Mouse (Mus musculus): ENCODE measurements at regions not wholly inside any gene's neighbourhood (a gene's known extent, or its start where the extent isn't known, plus 50 kb on each side); places are given as distances from the start of the nearest gene placed in this dataset.

GRCm38 (mm10) chr12:118650483-118651160 lies 195.5 kb upstream of the Sp8 start:
- DNase-seq, result no peak

DNA sequence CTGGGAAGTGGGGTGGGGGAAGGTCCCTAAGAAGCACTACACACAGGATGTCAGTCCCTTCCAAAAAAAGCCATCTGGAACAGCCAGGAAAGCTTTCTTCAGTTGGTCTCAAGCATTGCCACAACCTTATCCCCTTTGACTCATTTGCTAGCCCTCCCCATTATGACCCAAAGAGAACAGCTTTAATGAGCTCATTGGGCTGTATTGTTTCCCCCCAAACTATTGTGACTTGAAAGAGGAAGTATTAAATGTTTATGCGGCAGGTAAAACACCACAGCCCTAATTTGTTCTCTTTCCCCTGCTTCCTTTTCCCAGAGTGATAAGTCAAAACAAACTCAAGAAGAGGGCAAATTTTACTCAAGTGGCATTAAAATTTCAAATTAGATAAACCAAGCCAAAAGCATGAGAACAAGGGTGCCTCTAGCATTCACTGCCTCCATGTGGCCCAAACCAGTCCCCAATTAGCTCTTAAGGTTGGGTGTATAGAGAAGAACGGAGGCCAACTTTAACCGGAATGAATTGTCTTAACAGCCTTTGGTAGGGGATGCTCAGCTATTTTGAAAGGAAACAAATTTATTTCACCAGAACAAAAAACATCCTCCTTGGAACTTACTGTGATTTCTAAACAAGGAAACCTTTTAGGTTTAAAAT lies 196.7 kb upstream of the Sp8 start:
- no peak for DNase-seq

DNA sequence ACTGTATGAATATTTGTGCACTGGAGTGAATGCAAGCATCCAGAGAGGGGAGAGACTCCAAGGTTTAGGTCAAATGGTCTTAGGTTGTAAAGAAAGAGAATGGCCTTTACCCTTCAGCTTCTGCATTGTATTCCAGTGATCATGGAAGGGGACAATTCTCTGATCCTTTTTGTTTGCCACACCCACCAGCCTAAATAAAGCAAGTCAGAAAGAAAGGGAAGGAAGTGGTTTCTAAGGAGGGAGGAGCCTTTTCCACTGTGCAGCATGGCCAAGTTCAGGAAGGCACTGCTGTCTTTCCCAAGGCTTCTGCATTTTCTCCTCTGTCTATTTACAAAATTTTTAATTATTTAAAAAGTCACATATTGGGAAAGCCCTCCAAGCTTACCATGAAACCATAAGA lies 197.5 kb upstream of the Sp8 start:
- DNase-seq, result no peak

DNA sequence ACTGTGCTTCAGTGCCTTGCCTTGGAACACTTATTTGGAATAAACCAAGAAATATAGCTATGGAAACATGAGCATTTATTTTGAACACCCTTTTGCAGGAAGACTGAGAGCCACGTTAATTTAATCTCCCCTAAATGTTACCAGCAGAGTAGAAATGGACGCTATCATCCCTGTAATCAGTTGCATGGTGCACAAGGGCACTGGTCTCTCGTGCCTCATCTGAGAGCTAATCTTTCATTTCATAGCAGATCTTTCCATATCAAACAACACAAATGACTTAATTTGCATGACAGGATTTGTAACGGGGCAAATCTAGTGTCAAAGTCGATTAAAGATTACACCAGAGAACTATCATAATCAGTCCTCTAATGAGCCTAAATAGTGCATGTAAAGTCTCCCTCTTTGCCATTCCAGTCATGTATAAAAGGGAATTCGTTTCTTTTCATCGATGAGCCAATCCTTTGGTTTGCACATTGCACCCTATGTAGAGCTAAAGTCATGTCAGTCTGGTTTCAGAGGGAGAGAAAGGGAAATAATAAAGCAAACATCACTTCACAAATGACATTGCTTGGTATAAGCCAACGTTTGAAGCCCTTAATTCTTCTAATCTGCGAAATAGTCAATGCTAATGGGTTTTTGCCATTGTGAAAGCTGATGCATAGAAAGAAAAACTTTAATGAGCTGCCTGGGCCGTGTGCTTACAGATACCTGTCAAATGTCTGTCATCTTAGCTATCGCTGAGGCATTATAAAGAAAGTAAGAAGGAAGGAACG lies 198.7 kb upstream of the Sp8 start:
- no peak for DNase-seq

DNA sequence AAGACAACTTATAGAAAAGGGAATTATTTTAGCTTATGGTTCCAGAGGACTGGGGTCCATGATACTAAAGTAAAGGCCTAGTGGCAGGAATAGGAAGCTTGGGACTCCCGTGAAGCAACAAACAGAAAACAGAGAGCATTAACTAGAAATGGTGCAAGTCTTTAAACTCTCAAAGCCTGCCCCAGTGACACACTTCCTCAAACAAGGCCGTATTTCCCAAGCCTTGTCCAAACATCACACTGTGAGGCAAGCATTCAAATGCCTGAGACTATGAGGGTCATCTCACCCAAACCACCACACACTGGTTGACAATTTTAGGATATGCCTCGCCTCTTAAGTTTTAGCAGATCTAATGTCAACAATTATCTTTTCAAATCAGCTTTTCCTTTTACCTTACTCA lies 205.2 kb upstream of the Sp8 start:
- DNase-seq, result no peak

GRCm38 (mm10) chr12:118637214-118637613 lies 208.9 kb upstream of the Sp8 start:
- DNase-seq, result no peak

DNA sequence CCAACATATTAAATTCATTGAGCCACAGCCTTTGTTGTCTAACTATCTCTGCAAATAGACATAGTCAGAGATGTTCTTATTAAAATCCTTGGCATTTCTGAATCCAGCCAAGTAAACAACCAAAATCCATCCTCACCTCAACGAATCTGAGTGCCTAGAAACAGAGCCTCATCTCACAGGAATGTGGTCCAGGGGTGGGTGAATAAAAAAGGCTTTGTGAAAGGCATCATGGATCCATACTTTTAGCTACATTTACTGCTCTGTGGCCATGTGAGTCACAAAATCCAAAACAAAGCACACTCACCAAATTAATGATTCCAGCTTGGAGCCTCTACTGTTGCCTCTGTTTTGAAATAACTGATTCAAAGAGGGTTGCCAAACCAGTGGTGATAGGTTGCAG lies 210.7 kb upstream of the Sp8 start:
- DNase-seq, result no peak

DNA sequence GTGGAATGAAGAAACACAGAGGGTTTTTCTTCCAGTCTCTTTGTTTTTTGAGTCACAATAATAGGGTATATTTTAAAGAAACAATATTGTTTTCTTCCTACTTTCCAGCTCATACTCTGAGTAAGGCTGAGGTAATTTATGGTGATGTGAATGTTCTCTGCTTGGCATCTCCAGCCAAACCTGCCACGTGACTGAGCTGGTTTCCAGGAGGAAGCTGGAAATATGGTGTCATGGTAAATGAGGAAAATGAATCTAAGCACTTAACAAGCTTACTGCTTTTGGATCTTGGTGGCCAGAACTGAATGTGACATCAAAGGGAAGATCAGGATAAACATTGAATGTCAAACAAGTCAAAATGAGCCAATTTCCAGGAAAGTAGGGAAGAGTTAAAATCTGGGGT lies 215.8 kb upstream of the Sp8 start:
- DNase-seq, result no peak

DNA sequence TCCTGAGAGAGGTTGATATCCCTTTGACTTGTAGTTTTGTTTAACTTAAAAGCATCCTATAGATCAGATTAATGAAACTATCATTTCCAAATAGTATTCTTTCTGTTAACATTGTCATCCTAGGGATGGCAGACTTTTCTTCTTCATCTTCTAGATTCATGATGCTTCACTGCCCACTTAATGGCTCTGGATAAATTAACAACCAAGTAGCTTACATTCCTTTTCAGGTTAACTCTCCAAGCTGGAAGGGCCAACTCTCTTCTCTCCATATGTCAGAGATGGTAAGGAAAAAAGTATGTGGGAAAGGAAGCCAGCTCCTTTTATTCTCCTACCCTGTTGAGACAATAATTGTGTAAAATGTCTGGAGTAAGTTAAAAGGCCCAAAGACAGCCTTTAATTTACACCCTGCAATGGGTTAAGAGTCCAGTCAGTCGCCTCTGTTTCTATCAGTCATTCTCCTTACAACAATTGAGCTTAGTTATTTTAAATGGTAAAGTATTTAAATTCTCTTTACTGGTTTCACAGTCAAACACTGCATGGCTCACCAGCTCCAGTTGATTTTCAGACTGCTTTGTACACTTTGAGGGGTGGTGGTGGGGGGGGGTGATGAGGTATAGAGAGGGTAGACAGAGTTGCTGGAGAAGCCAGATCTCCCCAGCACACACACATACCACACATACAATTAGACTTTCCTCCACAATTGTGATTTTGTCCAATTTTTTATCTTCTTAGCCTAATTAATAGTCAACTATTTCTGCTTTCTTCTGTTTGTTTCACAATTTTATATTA lies 224.2 kb upstream of the Sp8 start:
- no peak for DNase-seq

- peak; percentile 65 to 70 for DNase-seq
These were observed 225.1 kb upstream of the Sp8 start for GRCm38 (mm10) chr12:118620847-118621636.

GRCm38 (mm10) chr12:118597015-118597414 lies 249.1 kb upstream of the Sp8 start:
- DNase-seq, result no peak

- no peak for DNase-seq
These were observed 251.2 kb upstream of the Sp8 start for GRCm38 (mm10) chr12:118594781-118595574.

- no peak for DNase-seq
These were observed 262.1 kb upstream of the Sp8 start for GRCm38 (mm10) chr12:118583829-118584628.

GRCm38 (mm10) chr12:118569811-118570210 lies 268.6 kb upstream of the Sp4 start:
- DNase-seq, result no peak

GRCm38 (mm10) chr12:118566681-118567080 lies 265.4 kb upstream of the Sp4 start:
- DNase-seq, result no peak

GRCm38 (mm10) chr12:118564394-118565112 lies 263.3 kb upstream of the Sp4 start:
- no peak for DNase-seq

- DNase-seq, result peak; percentile 11 to 48
These were observed 261.0 kb upstream of the Sp4 start for GRCm38 (mm10) chr12:118562226-118562625.

DNA sequence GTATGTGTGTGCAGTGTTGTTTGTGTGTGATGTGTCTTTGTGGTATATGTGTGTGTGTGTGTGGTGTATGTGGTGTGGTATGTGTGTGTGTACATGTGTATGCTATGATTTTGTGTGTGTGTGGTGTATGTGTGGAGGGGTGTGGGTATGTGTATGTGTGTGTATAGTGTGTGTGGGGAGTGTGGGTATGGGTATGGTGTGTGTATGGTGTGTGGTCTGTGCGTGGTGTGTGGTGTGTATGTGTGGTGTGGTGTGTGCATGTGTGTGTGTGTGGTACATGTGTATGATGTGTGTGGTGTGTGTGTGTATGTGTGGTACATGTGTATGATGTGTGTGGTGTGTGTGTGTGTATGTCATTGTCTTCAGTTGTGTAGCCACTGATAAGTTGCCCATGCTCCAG lies 247.8 kb upstream of the Sp4 start:
- no peak for DNase-seq

DNA sequence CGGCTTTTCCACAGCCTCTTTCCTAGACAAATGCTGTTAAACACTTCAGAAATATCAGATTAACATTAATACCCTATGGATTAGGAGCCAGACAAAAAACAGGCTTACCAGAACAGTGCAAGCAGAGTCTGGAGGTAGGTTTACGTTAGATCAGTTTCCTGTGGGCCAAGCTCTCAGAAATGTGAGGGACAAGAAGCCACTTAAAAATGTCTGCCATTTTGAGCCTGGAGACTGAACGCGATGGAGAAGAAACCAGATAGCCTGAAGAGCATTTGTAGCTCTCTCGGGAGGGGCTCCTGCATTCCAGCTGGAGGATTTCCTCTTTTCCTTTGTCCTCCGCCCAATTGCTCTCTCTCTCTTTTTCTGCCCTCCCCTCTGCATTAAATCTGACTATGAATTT lies 239.1 kb upstream of the Sp4 start:
- no peak for DNase-seq

- DNase-seq, result no peak
These were observed 229.3 kb upstream of the Sp4 start for GRCm38 (mm10) chr12:118530514-118530913.

All from kidney, postnatal 25 days (tissue).